Mouse (Mus musculus): ENCODE measurements around the gene Fam111a. TPM values are rescaled to one million over a fixed set of nuclear protein-coding genes. Genes with fewer than 3 reads are reported as not detected.

Fam111a gene
- polyA plus RNA-seq, 1 experiment from 2014 or later: 6.6 TPM

- Histone ChIP-seq H3K9me3 (no peaks in the 10 kb centered on the region), H3K9ac (peak overlapping the region; percentile 56), H3K27me3 (no peaks in the 10 kb centered on the region), H3K4me1 (replicated peaks) (no peaks in the 10 kb centered on the region), H3K4me2 (peak overlapping the region; percentile 66), H3K27ac (replicated peaks) (peak overlapping the region; percentile 73), H3K4me3 (peak overlapping the region; percentile 52), H3K36me3 (no peaks in the 10 kb centered on the region)
- peak; percentile 92 for ATAC-seq (ENCODE audit: low FRiP score, low read depth)
- 2% methylated on average over 15 of the region's 16 CpGs for WGBS
Observed at GRCm38 (mm10) chr19:12517671-12518540, 27.6 kb upstream of the Fam111a start.

- H3K27ac ChIP-seq (replicated peaks): peak overlapping the region; percentile 73; the same call in 1 of the 2 replicates
- H3K36me3 ChIP-seq: no peaks in the 10 kb centered on the region
- no peaks in the 10 kb centered on the region for H3K27me3 ChIP-seq
- no peaks in the 10 kb centered on the region for H3K4me1 ChIP-seq (replicated peaks)
- no peaks in the 10 kb centered on the region for H3K9me3 ChIP-seq
- H3K9ac ChIP-seq: peak overlapping the region; percentile 56
- peak; percentile 61; the same call in 1 of the 2 replicates for ATAC-seq (ENCODE audit: low FRiP score, low read depth)
- H3K4me2 ChIP-seq: peak overlapping the region; percentile 66
- peak overlapping the region; percentile 52 for H3K4me3 ChIP-seq
Observed at GRCm38 (mm10) chr19:12518541-12518890, 27.0 kb upstream of the Fam111a start.

- WGBS: 52% methylated on average over 4 of the region's 4 CpGs
Observed at GRCm38 (mm10) chr19:12523377-12523776, 22.2 kb upstream of the Fam111a start.

GRCm38 (mm10) chr19:12537168-12537567, 8.4 kb upstream of the Fam111a start:
- ATAC-seq (ENCODE audit: low FRiP score, low read depth): no peak
- no peak overlapping the region for H3K4me2 ChIP-seq
- no peaks in the 10 kb centered on the region for H3K9me3 ChIP-seq
- no peaks in the 10 kb centered on the region for H3K4me1 ChIP-seq (replicated peaks)
- no peak overlapping the region for H3K4me3 ChIP-seq
- H3K9ac ChIP-seq: no peak overlapping the region
- no peaks in the 10 kb centered on the region for H3K36me3 ChIP-seq
- H3K27ac ChIP-seq (replicated peaks): no peak overlapping the region
- no peaks in the 10 kb centered on the region for H3K27me3 ChIP-seq

More at GRCm38 (mm10) chr19:12523377-12523776, 22.2 kb upstream of the Fam111a start:
- no peaks in the 10 kb centered on the region for H3K9me3 ChIP-seq
- no peak overlapping the region for H3K9ac ChIP-seq
- no peaks in the 10 kb centered on the region for H3K4me1 ChIP-seq (replicated peaks)
- no peaks in the 10 kb centered on the region for H3K27me3 ChIP-seq
- no peak overlapping the region for H3K4me3 ChIP-seq
- H3K36me3 ChIP-seq: no peaks in the 10 kb centered on the region
- no peak for ATAC-seq (ENCODE audit: low FRiP score, low read depth)
- no peak overlapping the region for H3K4me2 ChIP-seq
- H3K27ac ChIP-seq (replicated peaks): no peak overlapping the region

- H3K9me3 ChIP-seq: no peaks in the 10 kb centered on the region
- no peaks in the 10 kb centered on the region for H3K27me3 ChIP-seq
- H3K4me2 ChIP-seq: no peak overlapping the region
- no peaks in the 10 kb centered on the region for H3K4me1 ChIP-seq (replicated peaks)
- no peaks in the 10 kb centered on the region for H3K36me3 ChIP-seq
- WGBS: 88% methylated on average over 1 of the region's 1 CpGs
- no peak overlapping the region for H3K9ac ChIP-seq
- ATAC-seq (ENCODE audit: low FRiP score, low read depth): no peak
- H3K27ac ChIP-seq (replicated peaks): no peak overlapping the region
- H3K4me3 ChIP-seq: no peak overlapping the region
Observed at GRCm38 (mm10) chr19:12539975-12540374, 5.6 kb upstream of the Fam111a start.

DNA sequence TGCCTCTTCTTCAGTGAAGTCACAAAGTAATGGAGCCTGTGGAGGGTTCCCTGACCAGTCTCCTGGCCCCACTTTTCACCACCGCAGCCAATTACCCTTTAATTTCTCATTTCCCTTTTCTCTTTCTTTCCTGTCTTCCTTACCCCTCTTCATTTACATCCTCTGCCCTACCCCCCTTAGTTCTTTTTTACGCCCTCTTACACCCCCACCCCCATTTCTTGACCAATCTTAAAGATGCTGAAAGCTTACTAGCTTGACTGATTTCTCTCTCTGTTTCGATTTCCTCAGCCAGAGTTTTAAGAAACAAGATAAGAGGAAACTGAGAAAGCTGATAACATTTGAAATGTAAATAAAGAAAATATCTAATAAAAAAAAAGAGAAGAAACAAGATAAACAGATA, 4.8 kb upstream of the Fam111a start:
- H3K9me3 ChIP-seq: no peaks in the 10 kb centered on the region
- H3K4me1 ChIP-seq (replicated peaks): no peaks in the 10 kb centered on the region
- no peak overlapping the region for H3K27ac ChIP-seq (replicated peaks)
- no peak overlapping the region for H3K9ac ChIP-seq
- H3K4me2 ChIP-seq: no peak overlapping the region
- no peaks in the 10 kb centered on the region for H3K36me3 ChIP-seq
- no peak overlapping the region for H3K4me3 ChIP-seq
- no peak for ATAC-seq (ENCODE audit: low FRiP score, low read depth)
- 80% methylated on average over 3 of the region's 3 CpGs for WGBS
- no peaks in the 10 kb centered on the region for H3K27me3 ChIP-seq

- Histone ChIP-seq H3K9me3 (no peaks in the 10 kb centered on the region), H3K4me1 (replicated peaks) (no peaks in the 10 kb centered on the region), H3K27me3 (no peaks in the 10 kb centered on the region), H3K36me3 (no peaks in the 10 kb centered on the region), H3K4me3 (no peak overlapping the region), H3K9ac (no peak overlapping the region), H3K4me2 (no peak overlapping the region), H3K27ac (replicated peaks) (no peak overlapping the region)
- ATAC-seq (ENCODE audit: low FRiP score, low read depth): no peak
- 38% methylated on average over 2 of the region's 2 CpGs for WGBS
Observed at GRCm38 (mm10) chr19:12541644-12542043, 3.9 kb upstream of the Fam111a start.

GRCm38 (mm10) chr19:12549166-12549565, 3.6 kb downstream of the Fam111a start:
- no peak overlapping the region for H3K4me3 ChIP-seq
- H3K4me1 ChIP-seq (replicated peaks): no peaks in the 10 kb centered on the region
- H3K4me2 ChIP-seq: no peak overlapping the region
- no peak for ATAC-seq (ENCODE audit: low FRiP score, low read depth)
- H3K27ac ChIP-seq (replicated peaks): no peak overlapping the region
- H3K9ac ChIP-seq: no peak overlapping the region
- no peaks in the 10 kb centered on the region for H3K9me3 ChIP-seq
- H3K36me3 ChIP-seq: no peaks in the 10 kb centered on the region
- WGBS: 81% methylated on average over 5 of the region's 5 CpGs
- H3K27me3 ChIP-seq: no peaks in the 10 kb centered on the region

GRCm38 (mm10) chr19:12550005-12550942, 4.7 kb downstream of the Fam111a start:
- H3K4me2 ChIP-seq: no peak overlapping the region
- ATAC-seq (ENCODE audit: low FRiP score, low read depth): no peak
- no peaks in the 10 kb centered on the region for H3K4me1 ChIP-seq (replicated peaks)
- no peak overlapping the region for H3K9ac ChIP-seq
- no peaks in the 10 kb centered on the region for H3K27me3 ChIP-seq
- no peak overlapping the region for H3K4me3 ChIP-seq
- WGBS: 46% methylated on average over 5 of the region's 5 CpGs
- H3K36me3 ChIP-seq: no peaks in the 10 kb centered on the region
- no peak overlapping the region for H3K27ac ChIP-seq (replicated peaks)
- no peaks in the 10 kb centered on the region for H3K9me3 ChIP-seq

DNA sequence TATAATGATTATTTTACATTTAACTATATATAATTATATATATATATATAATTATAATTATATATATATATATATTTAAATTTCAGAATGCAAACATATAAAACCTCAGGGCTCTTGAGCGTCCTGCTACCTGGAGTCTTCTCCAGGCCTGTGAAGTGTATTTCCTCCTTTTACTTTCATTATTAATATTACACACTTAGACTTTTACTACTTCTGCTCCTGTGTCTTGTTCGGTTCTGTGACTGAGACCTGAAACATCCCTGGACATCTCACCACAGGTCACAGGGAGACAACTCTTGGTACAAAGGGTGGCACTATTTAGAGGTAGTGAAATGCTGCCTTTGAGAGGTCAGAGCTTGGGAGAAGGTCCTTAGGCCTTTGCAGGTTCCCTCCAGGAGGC, 10.8 kb downstream of the Fam111a start:
- H3K27ac ChIP-seq (replicated peaks): no peak overlapping the region
- H3K36me3 ChIP-seq: no peaks in the 10 kb centered on the region
- no peak overlapping the region for H3K4me3 ChIP-seq
- 90% methylated on average over 2 of the region's 2 CpGs for WGBS
- H3K4me1 ChIP-seq (replicated peaks): no peaks in the 10 kb centered on the region
- H3K9ac ChIP-seq: no peak overlapping the region
- H3K27me3 ChIP-seq: no peaks in the 10 kb centered on the region
- H3K4me2 ChIP-seq: no peak overlapping the region
- no peak for ATAC-seq (ENCODE audit: low FRiP score, low read depth)
- no peaks in the 10 kb centered on the region for H3K9me3 ChIP-seq

DNA sequence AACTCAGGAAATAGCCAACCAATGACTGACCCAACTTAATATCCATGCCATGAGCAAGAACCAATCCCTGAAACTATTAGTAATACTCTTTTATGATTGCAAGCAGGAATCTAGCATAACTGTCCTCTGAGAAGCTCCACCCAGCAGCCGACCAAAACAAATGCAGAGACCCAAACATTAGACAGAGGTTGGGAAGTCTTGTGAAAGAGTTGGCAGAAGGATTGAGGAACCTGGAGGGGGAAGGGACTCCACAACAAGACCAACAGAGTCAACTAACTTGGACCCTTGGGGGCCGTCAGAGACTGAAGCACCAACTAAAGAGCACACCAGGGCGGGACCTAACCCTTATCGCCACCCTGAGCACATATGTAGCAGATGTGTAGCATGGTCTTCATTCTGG, 12.7 kb downstream of the Fam111a start:
- H3K9me3 ChIP-seq: no peaks in the 10 kb centered on the region
- 88% methylated on average over 4 of the region's 4 CpGs for WGBS
- H3K27me3 ChIP-seq: no peaks in the 10 kb centered on the region
- no peak overlapping the region for H3K4me2 ChIP-seq
- ATAC-seq (ENCODE audit: low FRiP score, low read depth): no peak
- H3K27ac ChIP-seq (replicated peaks): no peak overlapping the region
- no peak overlapping the region for H3K9ac ChIP-seq
- no peaks in the 10 kb centered on the region for H3K4me1 ChIP-seq (replicated peaks)
- H3K36me3 ChIP-seq: no peaks in the 10 kb centered on the region
- no peak overlapping the region for H3K4me3 ChIP-seq

GRCm38 (mm10) chr19:12564197-12564596, 18.7 kb downstream of the Fam111a start:
- Histone ChIP-seq H3K27ac (replicated peaks) (no peak overlapping the region), H3K9ac (no peak overlapping the region), H3K9me3 (no peaks in the 10 kb centered on the region), H3K4me3 (no peak overlapping the region), H3K27me3 (no peaks in the 10 kb centered on the region), H3K4me2 (no peak overlapping the region), H3K4me1 (replicated peaks) (no peaks in the 10 kb centered on the region), H3K36me3 (no peaks in the 10 kb centered on the region)
- no peak for ATAC-seq (ENCODE audit: low FRiP score, low read depth)
